Mouse (Mus musculus) small intestine, adult 2 months (tissue): ENCODE measurements around the gene Gorasp1. TPM values are rescaled to one million over a fixed set of nuclear protein-coding genes. Genes with fewer than 3 reads are reported as not detected.

Source experiments
- H3K27ac ChIP-seq: fragments of 200-500 bp; 2 replicates; pipeline ENCODE4 v1.5.1; 2012; ENCODE audit warnings: low read depth, low read length, control low read depth, inconsistent platforms; ENCODE audit not compliant: insufficient read depth
- H3K27me3 ChIP-seq: fragments of 200-500 bp; 2 replicates; pipeline ENCODE4 v1.6.1; 2012; ENCODE audit warnings: mild to moderate bottlenecking, moderate library complexity, low read length, inconsistent platforms; ENCODE audit not compliant: control insufficient read depth, insufficient read depth
- H3K36me3 ChIP-seq: fragments of 200-500 bp; 2 replicates; pipeline ENCODE4 v1.6.1; 2012; ENCODE audit warnings: mild to moderate bottlenecking, low read length, control low read depth, inconsistent platforms; ENCODE audit not compliant: control insufficient read depth, insufficient read depth
- H3K4me1 ChIP-seq: fragments of 200-500 bp; 2 replicates; pipeline ENCODE4 v1.6.1; 2012; ENCODE audit warnings: low read length, inconsistent platforms, mixed read lengths; ENCODE audit not compliant: control insufficient read depth, insufficient read depth, insufficient read length
- H3K4me3 ChIP-seq: fragments of 200-500 bp; 2 replicates; pipeline ENCODE4 v1.5.1; 2012; ENCODE audit warnings: low read depth, mild to moderate bottlenecking, control low read depth, inconsistent platforms, low read length, moderate library complexity
- CTCF ChIP-seq: fragments of 200-500 bp; IDR thresholded peaks from 2 replicates; pipeline ENCODE4 v1.5.1; 2012; ENCODE audit warnings: low read depth, mild to moderate bottlenecking, control low read depth, inconsistent platforms, low read length, moderate library complexity, mixed read lengths; ENCODE audit not compliant: insufficient replicate concordance, insufficient read length; ENCODE audit errors: extremely low read depth
- POLR2A ChIP-seq: fragments of 200-500 bp; IDR thresholded peaks from 2 replicates; pipeline ENCODE4 v1.6.1; 2012; ENCODE audit warnings: low read depth, mild to moderate bottlenecking, control low read depth, inconsistent platforms, low read length, moderate library complexity
- WGBS: fragments of 180-500 bp; shearing (Covaris S2); methylation state at CpG from one replicate; pipeline ENCODE4 v1.1.7; 2018; 5-methylcytosine and 5-hydroxymethylcytosine counted together
- polyA plus RNA-seq: library from polyadenylated mRNA; depleted of rRNA; stranded (reverse); fragments of >200 nt; gene quantifications from 2 replicates; pipeline ENCODE4 v1.2.3, GENCODE M21; 2012

The Gorasp1 gene
- polyA plus RNA-seq, 1 experiment: 11.7 TPM

- 84% methylated on average over 14 of the region's 14 CpGs for WGBS
- Histone ChIP-seq H3K27me3 (no peaks in the 10 kb centered on the region), H3K27ac (no peak overlapping the region), H3K4me3 (no peak overlapping the region), H3K4me1 (peaks cover 11% of the 10 kb centered on the region), H3K36me3 (no peaks in the 10 kb centered on the region)
- TF ChIP-seq CTCF (no peak), POLR2A (no peak)
Observed at GRCm38 (mm10) chr9:119941861-119942260, 4.5 kb upstream of the Gorasp1 start.

DNA sequence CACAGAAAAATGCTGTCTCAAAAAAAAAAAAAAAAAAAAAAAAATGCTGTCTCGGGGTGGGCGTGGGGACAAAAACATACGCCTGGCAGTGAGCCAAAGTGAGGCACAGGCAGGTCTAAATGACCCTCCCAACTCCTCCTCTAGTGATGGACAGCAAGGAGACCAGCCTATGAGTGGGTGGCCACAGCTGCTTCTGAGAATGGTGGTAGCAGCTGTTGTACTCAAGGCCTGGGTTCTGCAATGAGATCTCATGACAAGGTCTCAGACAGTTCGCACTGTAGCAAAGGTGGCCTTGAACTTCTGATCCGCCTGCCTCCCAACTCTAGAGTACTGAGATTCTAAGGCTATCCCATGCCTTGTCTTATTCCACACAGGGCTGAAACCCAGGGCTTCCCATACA, 4.0 kb upstream of the Gorasp1 start:
- H3K27me3 ChIP-seq: no peaks in the 10 kb centered on the region
- no peak overlapping the region for H3K27ac ChIP-seq
- no peak for TF ChIP-seq POLR2A
- TF ChIP-seq CTCF: no peak
- H3K36me3 ChIP-seq: no peaks in the 10 kb centered on the region
- 59% methylated on average over 5 of the region's 5 CpGs for WGBS
- H3K4me1 ChIP-seq: peaks cover 13% of the 10 kb centered on the region
- no peak overlapping the region for H3K4me3 ChIP-seq

DNA sequence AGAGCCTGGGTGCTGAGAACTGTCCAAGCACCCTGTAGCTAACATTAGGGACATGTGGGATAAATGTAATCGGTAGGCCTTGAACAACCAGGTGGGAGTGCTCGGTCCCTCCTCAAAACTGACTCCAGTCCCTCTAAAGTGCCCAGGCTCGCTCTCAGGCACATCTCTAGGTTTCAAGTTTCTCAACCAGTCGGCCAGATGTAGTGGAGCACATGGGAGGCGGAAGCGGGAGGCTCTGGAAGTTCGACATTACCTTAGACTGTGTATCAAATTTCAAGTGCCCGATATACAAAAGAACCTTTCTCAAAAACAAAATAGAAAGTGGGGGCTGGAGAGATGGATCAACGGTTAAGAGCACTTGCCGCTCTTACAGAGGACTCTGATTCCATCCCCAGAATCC, 2.3 kb upstream of the Gorasp1 start:
- H3K36me3 ChIP-seq: no peaks in the 10 kb centered on the region
- 82% methylated on average over 10 of the region's 10 CpGs for WGBS
- no peak for TF ChIP-seq CTCF
- TF ChIP-seq POLR2A: no peak
- H3K27ac ChIP-seq: no peak overlapping the region
- H3K4me1 ChIP-seq: peaks cover 15% of the 10 kb centered on the region
- no peak overlapping the region for H3K4me3 ChIP-seq
- no peaks in the 10 kb centered on the region for H3K27me3 ChIP-seq

GRCm38 (mm10) chr9:119938496-119938895, 1.1 kb upstream of the Gorasp1 start:
- no peak overlapping the region for H3K27ac ChIP-seq
- H3K4me1 ChIP-seq: peaks cover 20% of the 10 kb centered on the region
- TF ChIP-seq POLR2A (no peak), CTCF (no peak)
- WGBS: 39% methylated on average over 4 of the region's 4 CpGs
- no peak overlapping the region for H3K4me3 ChIP-seq
- no peaks in the 10 kb centered on the region for H3K27me3 ChIP-seq
- H3K36me3 ChIP-seq: no peaks in the 10 kb centered on the region

DNA sequence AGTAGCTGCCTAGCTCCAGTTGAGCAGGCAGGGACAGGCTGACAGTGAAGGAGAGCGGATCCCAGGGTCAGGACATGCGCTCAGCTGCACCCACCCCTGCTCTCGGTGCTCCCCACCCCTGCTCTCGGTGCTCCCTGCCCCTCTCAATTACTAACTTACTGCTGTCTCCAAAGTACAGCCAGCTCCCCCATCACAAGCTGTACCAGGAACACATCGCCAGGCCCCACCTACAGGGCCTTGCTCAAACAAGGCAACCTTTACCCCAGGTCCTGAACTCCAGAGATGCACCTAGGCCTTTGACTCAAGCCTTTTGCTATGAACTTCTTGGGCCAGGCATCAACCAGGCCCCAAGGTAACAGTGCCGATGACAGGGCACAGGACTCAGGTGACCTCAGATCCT, 3.7 kb downstream of the Gorasp1 start:
- TF ChIP-seq POLR2A: no peak
- TF ChIP-seq CTCF: no peak
- H3K4me3 ChIP-seq: no peak overlapping the region
- WGBS: 65% methylated on average over 6 of the region's 6 CpGs

DNA sequence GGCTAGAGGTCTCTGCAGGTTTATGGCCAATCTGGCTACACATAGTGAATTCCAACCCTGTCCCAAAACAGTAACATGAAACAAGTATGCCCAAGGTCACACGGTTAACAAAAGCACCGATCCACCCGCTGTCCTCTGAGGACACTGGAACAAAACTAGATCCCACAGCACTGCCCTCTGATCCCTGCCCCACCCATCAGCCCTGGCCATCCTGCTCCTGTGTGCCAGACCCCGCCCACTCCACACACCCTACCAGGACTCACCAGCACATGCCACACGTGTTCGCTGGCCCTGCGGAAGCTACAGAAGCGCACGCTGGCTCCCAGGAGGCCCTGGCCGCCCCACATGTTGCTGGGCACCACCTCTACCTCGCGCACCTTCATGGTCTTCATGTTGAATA, 5.0 kb downstream of the Gorasp1 start:
- H3K4me1 ChIP-seq: peaks cover 25% of the 10 kb centered on the region
- no peaks in the 10 kb centered on the region for H3K27me3 ChIP-seq
- H3K4me3 ChIP-seq: no peak overlapping the region
- peak overlapping the region; percentile 63 for H3K27ac ChIP-seq
- peaks cover 29% of the 10 kb centered on the region for H3K36me3 ChIP-seq
- no peak for TF ChIP-seq POLR2A
- no peak for TF ChIP-seq CTCF
- WGBS: 29% methylated on average over 12 of the region's 12 CpGs

More for the DNA sequence above, 3.7 kb downstream of the Gorasp1 start:
- no peak overlapping the region for H3K27ac ChIP-seq
- peaks cover 17% of the 10 kb centered on the region for H3K36me3 ChIP-seq
- H3K4me1 ChIP-seq: peaks cover 32% of the 10 kb centered on the region
- H3K27me3 ChIP-seq: no peaks in the 10 kb centered on the region

DNA sequence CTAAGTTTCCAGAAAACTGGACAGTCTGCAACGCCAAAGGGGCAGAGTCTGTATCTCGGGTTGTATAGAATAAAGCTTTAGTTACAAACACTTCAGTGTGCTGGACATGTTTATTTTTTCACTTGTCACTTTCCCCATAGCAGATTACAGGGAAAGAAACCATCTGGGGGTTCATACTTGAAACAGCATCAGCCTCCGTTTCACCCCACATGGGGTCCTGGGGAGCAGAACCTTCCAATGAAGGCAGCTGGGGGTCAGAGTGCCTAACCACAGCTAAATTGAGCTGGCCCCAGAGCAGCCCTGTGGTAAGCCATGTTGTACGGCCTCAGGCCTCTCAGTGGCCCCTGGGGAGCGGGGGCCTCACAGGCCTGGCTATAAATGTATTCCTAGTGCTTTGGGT, 10.9 kb downstream of the Gorasp1 start:
- TF ChIP-seq CTCF (no peak), POLR2A (no peak)
- WGBS: 77% methylated on average over 5 of the region's 5 CpGs
- Histone ChIP-seq H3K36me3 (peaks cover 63% of the 10 kb centered on the region), H3K27me3 (no peaks in the 10 kb centered on the region), H3K27ac (no peak overlapping the region), H3K4me1 (peaks cover under 1% of the 10 kb centered on the region; the same call in 1 of the 2 replicates), H3K4me3 (no peak overlapping the region)

GRCm38 (mm10) chr9:119925729-119926128, 11.6 kb downstream of the Gorasp1 start:
- Histone ChIP-seq H3K27ac (no peak overlapping the region), H3K27me3 (no peaks in the 10 kb centered on the region), H3K4me3 (no peak overlapping the region), H3K36me3 (peaks cover 61% of the 10 kb centered on the region), H3K4me1 (no peaks in the 10 kb centered on the region)
- no peak for TF ChIP-seq CTCF
- 75% methylated on average over 8 of the region's 8 CpGs for WGBS
